Mouse (Mus musculus) midbrain, embryonic 16.5 days (tissue): ENCODE results near the gene Gm10486. TPM values are rescaled to one million over a fixed set of nuclear protein-coding genes. Genes with fewer than 3 reads are reported as not detected.
"Not testable (repeated sequence)": the region's sequence is repeated elsewhere in the genome, so short reads cannot be mapped to it uniquely, and the experiment has no call there.

Experiments
- ATAC-seq: fragments of 200-750 bp; cut with Nextera tagmentation; 2 replicates; pipeline ENCODE4 v1.8.0; 2017; ENCODE audit warnings: moderate TSS enrichment
- H3K27ac ChIP-seq: fragments of 300-500 bp; sonication (generic); 2 replicates; pipeline ENCODE4 v1.5.1; 2014; ENCODE audit warnings: mild to moderate bottlenecking, low read length, mixed read lengths
- H3K27me3 ChIP-seq: fragments of 300-500 bp; sonication (generic); 2 replicates; pipeline ENCODE4 v1.6.1; 2014; ENCODE audit warnings: low read depth, low read length, mixed read lengths; ENCODE audit not compliant: control insufficient read depth, insufficient read depth
- H3K36me3 ChIP-seq: fragments of 300-500 bp; sonication (generic); 2 replicates; pipeline ENCODE4 v1.6.1; 2014; ENCODE audit warnings: mild to moderate bottlenecking, low read length, moderate library complexity, mixed read lengths; ENCODE audit not compliant: control insufficient read depth, insufficient read depth
- H3K4me1 ChIP-seq: fragments of 300-500 bp; sonication (generic); 2 replicates; pipeline ENCODE4 v1.6.1; 2014; ENCODE audit warnings: mild to moderate bottlenecking, low read length, mixed read lengths; ENCODE audit not compliant: control insufficient read depth, insufficient read depth
- H3K4me2 ChIP-seq: fragments of 300-500 bp; sonication (generic); 2 replicates; pipeline ENCODE4 v1.6.1; 2014; ENCODE audit warnings: mild to moderate bottlenecking, low read length, mixed read lengths
- H3K4me3 ChIP-seq: fragments of 300-500 bp; sonication (generic); 2 replicates; pipeline ENCODE4 v1.5.1; 2014; ENCODE audit warnings: low read depth, mild to moderate bottlenecking, low read length, moderate library complexity, mixed read lengths
- H3K9ac ChIP-seq: fragments of 300-500 bp; sonication (generic); 2 replicates; pipeline ENCODE4 v1.6.1; 2014; ENCODE audit warnings: low read depth, low read length, mixed read lengths
- H3K9me3 ChIP-seq: fragments of 300-500 bp; sonication (generic); replicated peaks from 2 replicates; pipeline ENCODE4 v1.6.1; 2014; ENCODE audit warnings: mild to moderate bottlenecking, low read length, mixed read lengths; ENCODE audit not compliant: control insufficient read depth, poor library complexity, severe bottlenecking
- WGBS: fragments of 180-500 bp; shearing (Covaris S2); extraction: QIAGEN DNeasy Blood & Tissue Kit; methylation state at CpG from one replicate; pipeline ENCODE4 v1.1.7; 2014; 5-methylcytosine and 5-hydroxymethylcytosine counted together
- polyA plus RNA-seq: library from polyadenylated mRNA; unstranded; fragments of >200 nt; fragmentation: Nextera tagmentation; extraction: Ambion mirVana; gene quantifications from 2 replicates; pipeline ENCODE4 v1.2.1, GENCODE M21; 2015

The Gm10486 gene
- not detected in 2 replicates for polyA plus RNA-seq

GRCm38 (mm10) chrX:35067084-35067483, at the start of gene Gm10486:
TSS of gene Gm10486 (plus strand) at chrX:35067384.
- not testable (repeated sequence) for H3K27me3 ChIP-seq, H3K9ac ChIP-seq, H3K9me3 ChIP-seq, H3K27ac ChIP-seq, H3K4me3 ChIP-seq, H3K36me3 ChIP-seq, H3K4me2 ChIP-seq, ATAC-seq, H3K4me1 ChIP-seq
- WGBS: no CpG with 5 or more reads among the region's 6 CpGs
